Mouse (Mus musculus) heart, postnatal 14 days (tissue): ENCODE measurements at regions not wholly inside any gene's neighbourhood (a gene's known extent, or its start where the extent isn't known, plus 50 kb on each side); places are given as distances from the start of the nearest gene placed in this dataset.

ENCODE experiments used
- DNase-seq, 2 experiments: peaks; one replicate each; pipeline ENCODE4 v3.0.0; 2021 to 2022
- intact Hi-C: fragments of 180-260 bp; cut with DNase I; formaldehyde crosslinking; loops from one replicate; pipeline ENCODE4 v1.15.1; 2025

DNA sequence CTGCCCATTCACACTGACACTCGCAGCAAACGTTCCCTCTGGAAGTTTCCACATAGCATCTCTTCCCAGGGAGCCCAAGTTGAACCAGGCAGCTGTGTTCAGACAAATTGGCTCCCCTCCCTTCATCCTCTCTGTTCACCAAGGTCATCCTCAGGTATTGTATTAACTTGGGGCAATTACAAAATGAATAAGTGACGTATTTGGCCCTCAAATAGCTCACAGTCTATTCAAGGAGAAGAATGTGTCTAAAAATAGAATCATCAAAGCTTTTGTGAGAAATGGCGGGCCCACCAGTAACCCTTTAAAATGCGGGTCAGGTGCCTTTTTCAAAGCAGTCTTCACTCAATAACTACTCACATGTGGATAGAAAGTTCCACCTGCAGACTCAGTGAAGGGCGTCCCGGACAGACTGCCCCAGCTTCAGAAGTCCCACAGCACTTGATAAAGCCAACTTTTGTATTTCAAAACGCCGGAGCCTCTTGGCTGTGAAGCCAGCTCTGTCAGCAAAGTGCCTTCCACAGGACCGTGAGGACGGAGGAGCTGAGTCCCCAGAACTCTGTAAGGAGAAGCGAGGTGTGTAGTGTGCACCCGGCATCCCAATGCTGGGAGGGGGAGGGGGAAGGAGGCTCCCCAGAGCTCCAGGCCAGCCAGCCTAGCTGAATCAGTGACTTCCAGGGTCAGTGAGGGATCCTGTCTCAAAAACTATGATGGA is 241.9 kb downstream of the Sipa1l2 start:
- DNase-seq, result peak; percentile 32 to 47
- intact Hi-C loops, result loop anchor here (2.0 kb wide), 1 partner anchor 41 kb away; no protein-coding TSS in a partner anchor

DNA sequence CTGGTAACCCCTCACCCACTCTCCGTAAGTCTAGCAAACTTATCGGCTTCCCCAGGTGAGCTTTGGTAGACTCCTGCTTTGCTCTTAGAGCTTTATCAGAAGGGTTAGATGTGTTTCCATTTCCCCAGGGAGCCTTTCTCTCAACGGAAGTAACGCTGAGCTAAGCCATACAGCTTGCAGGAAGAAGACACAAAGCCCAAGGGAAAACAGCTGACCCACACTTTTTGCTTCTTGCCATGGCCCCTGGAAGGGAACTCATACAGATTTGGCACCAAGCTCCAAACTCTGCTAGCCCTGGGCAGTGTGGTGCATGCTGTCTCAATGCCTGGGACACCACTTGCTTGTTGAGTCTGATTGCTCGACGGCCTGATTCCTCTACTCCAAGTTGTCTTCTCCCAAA is 242.6 kb downstream of the Sipa1l2 start:
- no peak for DNase-seq
- intact Hi-C loops, result loop anchor here (2.0 kb wide), 1 partner anchor 42 kb away; no protein-coding TSS in a partner anchor

DNA sequence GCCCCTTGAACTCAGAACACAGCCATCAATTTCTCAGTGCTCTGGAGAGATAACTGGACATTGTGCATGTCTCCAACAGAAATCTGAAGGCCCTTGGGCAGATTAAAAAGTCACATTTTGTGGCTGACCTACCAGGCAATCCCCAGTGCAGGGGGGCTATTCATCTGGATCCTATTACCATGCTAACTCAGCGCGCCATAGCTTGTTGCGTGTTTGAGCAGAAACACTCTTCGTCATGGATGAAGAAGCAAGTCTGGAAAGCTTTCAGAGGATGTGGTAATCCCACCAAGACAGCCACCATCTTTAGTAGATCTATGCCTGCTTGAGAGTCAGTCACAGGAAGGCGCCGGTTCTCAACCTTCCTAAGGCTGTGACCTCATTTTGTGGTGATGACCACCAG is 243.9 kb downstream of the Sipa1l2 start:
- no peak for DNase-seq
- intact Hi-C loops, result loop anchor here (2.0 kb wide), 1 partner anchor 43 kb away; no protein-coding TSS in a partner anchor

DNA sequence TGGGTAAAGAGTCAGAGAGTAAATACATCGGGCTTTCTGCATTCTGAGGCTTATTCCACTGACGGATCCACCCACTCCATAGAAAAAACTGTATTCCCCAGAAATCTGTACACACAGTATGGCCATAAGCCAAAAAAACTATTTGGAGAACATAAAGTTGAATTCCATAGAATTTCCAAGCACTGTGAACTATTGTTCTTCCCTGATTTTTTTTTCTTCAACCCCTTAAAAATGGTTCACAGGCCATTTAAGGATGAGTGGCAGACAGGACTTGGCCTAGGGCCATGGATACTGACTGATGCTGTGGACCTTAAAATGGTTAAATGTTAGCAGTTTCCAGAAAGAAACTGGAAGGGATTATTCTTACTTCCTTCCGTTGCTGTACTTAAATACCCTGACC is 247.0 kb downstream of the Sipa1l2 start:
- no peak for DNase-seq
- intact Hi-C loops, result no loop called here

DNA sequence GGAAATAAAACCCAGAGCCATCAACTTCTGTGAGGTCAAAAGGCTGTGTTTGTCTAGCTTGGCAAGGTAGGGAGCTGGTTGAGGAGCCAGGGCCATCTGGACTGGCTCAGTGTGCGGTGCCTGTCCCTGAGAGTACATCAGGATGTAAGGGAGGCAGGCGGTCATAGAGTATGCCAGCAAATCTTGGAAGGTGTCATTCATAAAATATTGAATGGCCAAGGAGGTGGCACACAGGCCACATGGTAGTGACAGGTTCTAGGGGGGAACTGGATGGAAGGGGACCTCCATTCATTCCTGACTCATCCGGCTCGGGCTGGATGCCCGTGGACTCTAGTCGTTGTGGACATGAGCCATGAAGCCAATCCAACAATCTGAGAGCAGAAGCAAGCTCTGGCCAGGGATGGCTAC is 252.0 kb downstream of the Sipa1l2 start:
- intact Hi-C loops, result no loop called here
- peak; percentile 52 to 74 for DNase-seq

DNA sequence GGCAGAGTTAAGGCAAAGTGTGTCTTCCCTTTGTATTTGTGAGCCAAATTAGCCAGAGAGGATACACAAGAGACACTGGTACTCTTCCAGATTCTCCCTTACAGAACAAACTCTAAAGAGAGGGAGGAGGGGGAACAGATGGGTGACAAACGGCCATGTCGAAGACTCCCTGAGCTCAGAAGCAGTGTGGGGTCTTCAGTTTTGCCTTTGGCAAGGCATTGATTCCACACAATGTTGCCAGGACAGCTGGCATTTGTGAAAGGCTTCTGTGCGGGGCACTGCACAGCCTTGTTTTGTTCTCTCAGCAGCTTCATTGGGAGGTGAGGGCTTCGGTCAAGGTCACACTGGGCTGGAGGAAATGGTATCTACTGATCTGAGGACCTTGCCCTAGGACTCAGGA is 253.9 kb downstream of the Sipa1l2 start:
- no peak for DNase-seq
- intact Hi-C loops, result no loop called here

DNA sequence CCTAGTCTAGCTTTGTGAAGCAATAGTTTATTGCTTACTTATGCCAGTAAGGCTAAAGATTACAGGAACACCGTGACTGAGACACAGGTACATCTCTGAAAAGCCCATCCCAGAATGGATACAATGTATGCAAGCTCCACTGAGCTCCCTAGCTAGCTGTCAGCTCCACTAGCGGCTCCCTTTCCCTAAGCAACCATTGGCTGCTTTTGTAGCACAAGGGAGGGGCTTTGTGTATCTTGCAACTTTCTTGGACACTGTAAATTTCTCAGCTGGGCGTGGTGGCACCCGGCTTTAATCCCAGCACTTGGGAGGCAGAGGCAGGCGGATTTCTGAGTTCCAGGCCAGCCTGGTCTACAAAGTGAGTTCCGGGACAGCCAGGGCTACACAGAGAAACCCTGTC is 254.6 kb downstream of the Sipa1l2 start:
- intact Hi-C loops, result no loop called here
- no peak for DNase-seq

DNA sequence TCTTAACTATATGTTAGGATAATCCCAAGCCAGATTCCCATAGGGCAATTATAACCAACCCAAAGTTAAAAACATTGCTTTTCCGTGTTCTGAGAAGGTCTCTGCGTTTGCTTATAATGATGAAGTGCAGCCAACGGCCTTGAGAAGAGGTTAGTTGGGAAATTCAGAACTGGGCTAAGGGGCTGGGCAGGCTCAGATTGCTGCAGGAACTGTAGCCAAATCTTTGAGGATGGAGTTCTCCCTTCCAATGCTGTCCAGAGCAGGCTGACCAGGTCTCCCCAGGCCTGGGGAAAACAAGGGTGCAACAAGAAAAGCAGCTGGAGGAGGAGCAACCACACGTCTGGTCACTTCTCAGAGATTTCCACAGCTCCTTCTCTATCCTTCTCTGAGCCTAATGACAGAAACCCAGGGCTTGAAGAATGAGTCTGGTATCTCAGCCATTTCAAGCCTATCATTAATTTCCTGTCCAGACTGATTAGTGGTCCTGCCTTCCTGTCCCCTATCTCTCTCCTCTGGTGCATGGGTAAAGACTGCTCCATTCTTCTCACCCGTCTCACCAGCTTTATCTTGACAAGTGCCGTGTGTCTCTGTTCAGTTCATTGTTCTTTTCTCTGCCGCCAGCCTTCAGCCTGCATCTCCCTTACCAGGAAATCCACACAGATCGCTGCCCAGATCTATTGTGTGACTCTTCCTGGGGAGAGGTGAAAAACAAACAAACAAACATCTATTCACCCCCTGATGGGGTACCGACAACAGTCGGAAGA is 255.2 kb downstream of the Sipa1l2 start:
- DNase-seq, result no peak
- intact Hi-C loops, result no loop called here

DNA sequence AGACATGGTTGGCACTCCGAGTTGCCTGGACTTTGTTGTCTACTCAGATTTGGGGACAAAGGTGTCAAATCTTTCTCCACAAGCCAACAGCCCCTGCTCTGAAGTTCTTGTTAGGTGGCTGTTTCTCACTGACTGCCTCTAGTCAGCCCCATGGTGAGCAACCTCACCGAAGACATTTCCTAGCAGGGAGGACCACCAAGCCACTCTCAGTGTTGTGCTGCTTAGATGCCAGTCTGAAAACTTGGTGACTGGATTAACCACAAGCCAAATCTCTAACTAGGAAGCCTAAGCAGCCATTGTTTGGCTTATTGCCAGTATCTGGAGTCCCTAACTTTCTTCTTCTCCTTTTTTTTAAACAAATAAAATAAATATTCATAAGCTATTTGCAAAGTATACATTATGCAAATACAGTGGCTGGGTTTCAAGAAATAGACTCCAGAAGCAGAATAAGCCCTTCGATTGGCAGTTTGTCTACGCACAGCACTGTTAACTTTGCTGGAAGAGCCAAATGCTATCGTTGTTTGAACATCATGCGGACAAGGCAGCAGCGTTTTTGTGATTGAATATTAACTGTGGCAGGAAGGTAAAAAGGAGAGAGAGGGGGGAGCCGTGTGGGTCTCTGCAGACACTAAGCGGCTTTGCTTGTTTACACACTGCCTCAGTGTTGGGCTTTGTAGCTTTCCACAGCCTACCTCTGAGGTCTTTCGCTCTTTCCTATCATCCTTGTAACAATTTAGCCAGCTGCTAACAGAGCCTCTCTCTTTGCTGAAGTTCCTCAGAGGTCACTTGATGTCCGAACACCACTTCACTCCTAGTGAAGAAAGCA is 257.4 kb downstream of the Disc1 start:
- intact Hi-C loops, result no loop called here
- no peak for DNase-seq
